Mouse (Mus musculus) liver, adult 2 months (tissue): Measurements from ENCODE around the gene Hipk2. TPM values are rescaled to one million over a fixed set of nuclear protein-coding genes. Genes with fewer than 3 reads are reported as not detected.

ENCODE experiments used
- DNase-seq: peaks from one replicate; pipeline ENCODE4 v3.0.0-alpha.2; 2011; ENCODE audit warnings: low read depth, low spot score; ENCODE audit errors: extremely low read depth
- H3K27ac ChIP-seq: fragments of 200-500 bp; replicated peaks from 2 replicates; pipeline ENCODE4 v1.5.1; 2012; ENCODE audit warnings: low read depth, mild to moderate bottlenecking, control low read depth, inconsistent platforms, low read length; ENCODE audit not compliant: insufficient read depth
- H3K27me3 ChIP-seq: fragments of 200-500 bp; 2 replicates; pipeline ENCODE4 v1.6.1; 2012; ENCODE audit warnings: mild to moderate bottlenecking, moderate library complexity, low read length, inconsistent platforms; ENCODE audit not compliant: control insufficient read depth, insufficient read depth
- H3K36me3 ChIP-seq: fragments of 200-500 bp; 2 replicates; pipeline ENCODE4 v1.6.1; 2012; ENCODE audit warnings: low read length, inconsistent platforms; ENCODE audit not compliant: control insufficient read depth, insufficient read depth
- H3K4me1 ChIP-seq: fragments of 200-500 bp; 2 replicates; pipeline ENCODE4 v1.6.1; 2011; ENCODE audit warnings: low read length; ENCODE audit not compliant: control insufficient read depth, insufficient read depth
- H3K4me3 ChIP-seq: fragments of 200-500 bp; 2 replicates; pipeline ENCODE4 v1.5.1; 2011; ENCODE audit warnings: low read depth, mild to moderate bottlenecking, control low read depth, low read length, moderate library complexity; ENCODE audit not compliant: insufficient read depth
- H3K79me2 ChIP-seq: fragments of 200-500 bp; 2 replicates; pipeline ENCODE4 v1.6.1; 2012; ENCODE audit warnings: inconsistent platforms, mild to moderate bottlenecking, low read length, moderate library complexity; ENCODE audit not compliant: control insufficient read depth, insufficient read depth
- H3K9ac ChIP-seq: fragments of 200-500 bp; 2 replicates; pipeline ENCODE4 v1.6.1; 2012; ENCODE audit warnings: low read depth, mild to moderate bottlenecking, control low read depth, inconsistent platforms, low read length
- CTCF ChIP-seq: fragments of 200-500 bp; IDR thresholded peaks from 2 replicates; pipeline ENCODE4 v1.5.1; 2011; ENCODE audit warnings: low read depth, low read length, control low read depth
- POLR2A ChIP-seq: fragments of 200-500 bp; IDR thresholded peaks from 2 replicates; pipeline ENCODE4 v1.6.1; 2011; ENCODE audit warnings: low read length, control low read depth; ENCODE audit not compliant: insufficient read depth; ENCODE audit errors: extremely low read depth
- WGBS: fragments of 180-500 bp; shearing (Covaris S2); methylation state at CpG from one replicate; pipeline ENCODE4 v1.1.7; 2018; 5-methylcytosine and 5-hydroxymethylcytosine counted together
- polyA plus RNA-seq: library from polyadenylated mRNA; depleted of rRNA; stranded (reverse); fragments of >200 nt; gene quantifications from 2 replicates; pipeline ENCODE4 v1.2.3, GENCODE M21; 2012
- total RNA-seq: library from RNA; depleted of rRNA; stranded (reverse); fragments of >200 nt; gene quantifications from 2 replicates; pipeline ENCODE4 v1.2.3, GENCODE M21; 2014

The Hipk2 gene
- total and polyA plus RNA-seq, 2 experiments = 8.5 to 22.2 TPM

- WGBS = 95% methylated on average over 6 of the region's 6 CpGs
- H3K36me3 ChIP-seq = peaks cover 60% of the 10 kb centered on the region
Measured at GRCm38 (mm10) chr6:38719229-38719628, 156.7 kb downstream of the Hipk2 start.

GRCm38 (mm10) chr6:38718625-38719024 is 157.3 kb downstream of the Hipk2 start:
- 95% methylated on average over 7 of the region's 7 CpGs for WGBS
- DNase-seq = no peak

More at GRCm38 (mm10) chr6:38719229-38719628, 156.7 kb downstream of the Hipk2 start:
- Histone ChIP-seq H3K9ac (no peak overlapping the region), H3K27ac (no peak overlapping the region), H3K79me2 (no peaks in the 10 kb centered on the region), H3K4me3 (no peak overlapping the region), H3K27me3 (no peaks in the 10 kb centered on the region), H3K4me1 (no peaks in the 10 kb centered on the region)
- TF ChIP-seq CTCF = no peak
- TF ChIP-seq POLR2A = no peak
- DNase-seq = no peak

GRCm38 (mm10) chr6:38715881-38716280 is 160.1 kb downstream of the Hipk2 start:
- Histone ChIP-seq H3K27me3 (no peaks in the 10 kb centered on the region), H3K9ac (no peak overlapping the region), H3K27ac (no peak overlapping the region), H3K79me2 (no peaks in the 10 kb centered on the region), H3K36me3 (peaks cover 76% of the 10 kb centered on the region), H3K4me1 (no peaks in the 10 kb centered on the region), H3K4me3 (no peak overlapping the region)
- no peak for DNase-seq
- WGBS = 95% methylated on average over 16 of the region's 16 CpGs
- TF ChIP-seq POLR2A = no peak
- TF ChIP-seq CTCF = no peak

More at GRCm38 (mm10) chr6:38718625-38719024, 157.3 kb downstream of the Hipk2 start:
- peaks cover 64% of the 10 kb centered on the region for H3K36me3 ChIP-seq
- H3K79me2 ChIP-seq = no peaks in the 10 kb centered on the region
- no peak overlapping the region for H3K4me3 ChIP-seq
- no peaks in the 10 kb centered on the region for H3K4me1 ChIP-seq
- no peak overlapping the region for H3K9ac ChIP-seq
- no peaks in the 10 kb centered on the region for H3K27me3 ChIP-seq
- TF ChIP-seq CTCF (no peak), POLR2A (no peak)
- no peak overlapping the region for H3K27ac ChIP-seq

GRCm38 (mm10) chr6:38713957-38714898 is 161.7 kb downstream of the Hipk2 start:
- Histone ChIP-seq H3K27me3 (no peaks in the 10 kb centered on the region), H3K27ac (no peak overlapping the region), H3K4me1 (no peaks in the 10 kb centered on the region), H3K36me3 (peaks cover 71% of the 10 kb centered on the region), H3K79me2 (no peaks in the 10 kb centered on the region), H3K9ac (no peak overlapping the region), H3K4me3 (no peak overlapping the region)
- WGBS = 91% methylated on average over 19 of the region's 19 CpGs
- TF ChIP-seq CTCF = no peak
- no peak for TF ChIP-seq POLR2A
- DNase-seq = no peak

DNA sequence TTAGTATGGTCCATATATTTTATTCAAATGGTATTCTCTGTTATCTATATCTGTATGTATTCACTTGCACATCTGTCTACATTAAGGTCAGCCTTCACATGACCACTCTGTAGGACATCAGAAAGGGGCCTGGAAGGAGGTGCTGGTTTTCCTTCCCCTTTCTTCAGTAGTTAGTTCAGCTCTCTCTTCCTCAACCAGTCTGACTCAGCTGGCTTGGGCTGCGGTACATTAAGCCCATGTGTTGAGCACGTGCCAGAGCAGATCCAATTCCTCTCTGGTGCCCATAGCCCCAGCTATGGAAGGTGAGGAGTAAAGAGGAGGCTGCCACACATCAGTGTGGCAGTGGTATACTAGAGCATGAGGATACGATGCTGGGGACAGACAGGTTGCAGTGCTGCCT is 165.5 kb downstream of the Hipk2 start:
- H3K4me1 ChIP-seq = no peaks in the 10 kb centered on the region
- peaks cover 44% of the 10 kb centered on the region for H3K36me3 ChIP-seq
- H3K79me2 ChIP-seq = no peaks in the 10 kb centered on the region
- H3K27me3 ChIP-seq = no peaks in the 10 kb centered on the region
- H3K9ac ChIP-seq = no peak overlapping the region
- 91% methylated on average over 3 of the region's 3 CpGs for WGBS
- DNase-seq = peak; percentile 30
- no peak overlapping the region for H3K4me3 ChIP-seq
- H3K27ac ChIP-seq = no peak overlapping the region
- TF ChIP-seq CTCF (no peak), POLR2A (no peak)
